Mouse (Mus musculus) stomach, adult 2 months (tissue): ENCODE data around the gene Ccpg1. TPM values are rescaled to one million over a fixed set of nuclear protein-coding genes. Genes with fewer than 3 reads are reported as not detected.

Source experiments
- polyA plus RNA-seq: library from polyadenylated mRNA; depleted of rRNA; stranded (reverse); fragments of >200 nt; gene quantifications from 2 replicates; pipeline ENCODE4 v1.2.3, GENCODE M21; 2012; rRNA removed

The Ccpg1 gene
- polyA plus RNA-seq = 2.0 and 3.0 TPM in 2 replicates

DNA sequence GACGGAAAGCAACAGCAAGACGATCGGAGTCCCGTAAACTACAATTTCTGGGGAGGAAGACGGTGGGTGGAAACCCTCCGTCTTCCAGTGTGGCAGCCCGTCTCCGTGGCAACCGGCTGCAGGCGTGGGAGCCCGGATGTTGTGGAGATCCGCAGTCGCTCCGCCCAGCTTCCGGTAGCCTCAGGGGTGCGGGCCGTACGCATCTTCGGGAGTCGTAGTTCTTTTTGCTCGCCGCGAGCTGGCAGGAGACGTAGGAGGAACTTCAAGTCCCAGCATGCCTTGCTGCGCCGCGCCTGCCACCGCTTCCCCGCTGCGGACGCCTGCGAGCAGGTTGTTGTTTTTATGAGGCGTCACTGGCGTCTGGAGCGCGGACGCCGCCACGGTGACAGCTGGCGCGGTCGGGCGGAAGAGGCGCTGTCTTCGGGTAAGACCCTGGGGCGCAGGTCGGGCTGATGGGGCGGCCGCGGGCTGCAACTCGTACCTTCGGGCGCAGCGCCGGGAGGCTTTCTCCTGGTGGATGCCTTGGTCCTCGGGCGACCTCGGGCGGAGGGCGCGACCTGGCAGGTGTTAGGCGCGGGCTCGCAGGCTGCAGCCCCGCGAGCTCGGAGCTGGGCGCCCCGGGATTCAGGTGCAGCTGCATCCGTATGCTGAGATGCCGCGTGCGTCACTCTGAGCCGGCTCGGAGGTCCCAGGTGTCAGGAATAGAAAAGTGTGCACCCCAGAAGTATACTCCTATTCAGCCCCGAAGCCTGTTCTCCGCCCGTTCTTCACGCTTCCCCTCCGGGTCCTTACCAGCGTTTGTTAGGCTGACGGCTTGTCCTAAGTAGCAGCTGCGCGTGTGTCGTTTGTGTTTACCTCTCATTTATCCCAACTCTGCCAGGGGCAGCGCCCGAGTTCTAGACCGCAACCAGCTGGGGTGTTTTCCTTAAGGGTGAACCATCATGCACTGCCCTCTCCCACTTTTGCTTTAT is at the start of gene Ccpg1, which contains the start of gene Ccpg1os:
Ccpg1 (plus strand) TSS at position 180 of the 971 bp plus-strand sequence.
Ccpg1os (minus strand) TSS at position 133 of the 971 bp plus-strand sequence.

GRCm38 (mm10) chr9:72958521-72959450 is 26.4 kb upstream of the Ccpg1 start, which contains the start of the genes Dyx1c1 and Gm44503:
Gene Dyx1c1 (plus strand): TSS chr9:72958785.
Gene Gm44503 (plus strand): TSS chr9:72958852.

DNA sequence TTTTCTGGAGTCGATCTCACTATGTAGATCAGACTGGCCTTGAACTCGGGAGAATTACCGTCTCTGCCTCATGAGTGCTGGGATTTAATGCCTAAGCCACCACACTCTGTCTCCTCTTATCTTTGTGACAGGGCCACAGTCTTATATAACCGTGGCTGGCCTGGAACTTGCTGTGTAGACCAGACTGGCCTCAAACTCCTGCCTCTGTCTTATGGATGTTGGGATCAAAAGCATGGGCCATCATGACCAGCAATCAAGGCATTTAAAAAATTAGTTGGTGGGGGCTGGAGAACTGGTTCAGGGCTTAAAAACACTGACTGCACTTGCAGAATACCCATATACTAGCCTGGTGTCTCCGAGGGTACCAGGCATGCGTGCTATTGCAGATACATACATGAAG is 54.9 kb downstream of the Ccpg1 start, which contains the start of gene Pigb:
Pigb (minus strand) TSS at position 299 of the 400 bp plus-strand sequence.

DNA sequence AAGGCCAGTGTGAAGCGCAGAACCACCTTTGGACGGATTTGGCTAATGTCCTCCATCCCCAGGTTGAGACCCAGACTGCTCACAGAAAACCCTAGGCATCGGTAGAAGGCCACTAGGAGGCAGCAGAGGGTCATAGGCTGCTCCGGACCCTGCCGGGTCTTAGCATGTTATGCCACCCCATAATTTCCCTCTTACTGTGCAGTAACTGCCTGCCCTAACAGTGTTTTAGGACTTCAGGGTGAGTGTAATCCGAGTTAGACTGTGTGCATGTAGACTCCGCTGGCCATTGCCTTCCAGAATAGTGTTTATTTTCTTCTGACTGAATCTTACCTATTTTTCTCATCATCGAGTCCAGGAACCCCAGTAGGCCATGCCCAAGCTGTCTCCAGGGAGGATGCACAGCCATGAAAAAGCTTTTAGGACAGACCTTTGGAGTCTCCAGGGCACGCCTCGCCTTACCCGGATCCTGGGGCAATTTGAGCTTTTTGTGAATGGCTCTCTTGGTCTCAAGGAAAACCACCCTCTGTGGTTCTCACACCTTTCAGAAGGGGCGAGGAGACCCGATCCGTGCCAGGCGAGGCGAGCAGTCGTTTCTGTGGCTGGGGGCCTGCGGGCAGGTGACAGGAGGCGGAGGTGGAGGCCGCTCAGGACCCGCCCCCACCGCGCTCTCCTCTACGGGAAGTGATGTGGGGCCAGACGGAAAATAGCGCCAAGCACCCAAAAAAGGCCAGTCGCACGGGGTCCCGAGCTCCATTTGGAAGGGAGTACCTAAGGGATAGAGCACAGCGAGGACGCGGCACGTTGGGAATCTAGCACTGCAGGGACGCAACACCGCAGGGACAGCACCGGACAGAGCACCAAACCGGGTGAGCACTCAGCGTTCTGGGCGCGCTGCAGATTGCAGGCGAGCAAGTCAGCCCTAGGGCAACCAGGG is 59.2 kb downstream of the Ccpg1 start, which contains the start of gene Rab27a:
Rab27a (plus strand) TSS at position 709 of the 934 bp plus-strand sequence.

Other genes starting within 250 kb of the Ccpg1 start
- gene Prtg, start 178.6 kb upstream of the Ccpg1 start, polyA plus RNA-seq = 0.01 TPM in 2 replicates
- gene Pygo1, start 59.8 kb upstream of the Ccpg1 start, polyA plus RNA-seq = 0.09 and 0.11 TPM in 2 replicates
- 0.08 TPM in 1 of 2 replicates, not detected in the other for gene Dyx1c1, start 26.6 kb upstream of the Ccpg1 start, polyA plus RNA-seq
- gene Gm44503, start 26.6 kb upstream of the Ccpg1 start, polyA plus RNA-seq = 0.02 TPM in 1 of 2 replicates, not detected in the other
- 3.1 and 3.8 TPM in 2 replicates for gene Ccpg1os, start within 50 bp of the Ccpg1 start, polyA plus RNA-seq
- gene Pigb, start 54.9 kb downstream of the Ccpg1 start, polyA plus RNA-seq = 2.3 and 3.5 TPM in 2 replicates
- gene Rab27a, start 59.4 kb downstream of the Ccpg1 start, polyA plus RNA-seq = 11.3 and 14.0 TPM in 2 replicates
- gene Khdc3, start 116.4 kb downstream of the Ccpg1 start, polyA plus RNA-seq = 0.70 and 2.7 TPM in 2 replicates
- gene Gm20509, start 117.0 kb downstream of the Ccpg1 start, polyA plus RNA-seq = not detected in 2 replicates
- 2.0 and 3.3 TPM in 2 replicates for gene Rsl24d1, start 128.0 kb downstream of the Ccpg1 start, polyA plus RNA-seq